Mouse (Mus musculus): ENCODE measurements at regions not wholly inside any gene's neighbourhood (a gene's known extent, or its start where the extent isn't known, plus 50 kb on each side); places are given as distances from the start of the nearest gene placed in this dataset.

DNA sequence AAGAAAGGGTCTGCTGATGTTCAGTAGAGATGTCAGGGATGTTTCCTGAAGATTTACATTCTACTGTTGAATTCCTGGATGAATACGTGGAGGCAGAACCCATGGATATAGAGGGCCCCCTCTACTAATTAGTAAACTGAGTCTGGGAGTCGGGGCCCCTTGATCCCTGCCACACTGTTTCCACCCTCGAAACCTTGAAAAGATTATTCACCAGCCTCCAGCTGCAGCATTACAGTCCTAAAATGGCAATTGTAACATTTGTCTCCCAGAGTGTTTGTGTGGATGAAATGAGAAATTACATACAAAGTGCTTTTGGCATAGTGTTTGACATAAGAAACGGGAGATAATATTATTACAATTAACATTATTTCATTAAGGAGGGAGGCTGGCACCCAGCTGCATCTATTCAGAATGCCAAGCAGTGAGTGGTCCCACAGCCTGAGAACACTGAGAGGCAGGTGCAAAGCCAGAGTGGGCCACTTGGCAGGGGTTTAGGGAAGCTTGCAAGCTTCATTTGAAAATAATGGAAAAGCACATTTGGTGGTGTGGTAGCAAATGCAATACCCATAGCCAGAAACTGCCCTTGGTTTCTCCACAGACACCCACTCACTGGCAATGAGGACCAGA lies 2490.9 kb upstream of the 5930422O12Rik start:
- 78% methylated on average over 4 of the region's 4 CpGs for WGBS
- H3K4me3 ChIP-seq: no peak overlapping the region
- no peaks in the 10 kb centered on the region for H3K79me2 ChIP-seq (replicated peaks; ENCODE audit: control insufficient read depth, insufficient read depth, low read length)
- no peaks in the 10 kb centered on the region for H3K4me1 ChIP-seq (ENCODE audit: control insufficient read depth, insufficient read depth, low read length)
- H3K36me3 ChIP-seq (ENCODE audit: control insufficient read depth, insufficient read depth, low read length): no peaks in the 10 kb centered on the region
- TF ChIP-seq EP300 (IDR thresholded peaks at IDR 0.05; ENCODE audit: insufficient read depth, low read depth, low read length): no peak
- no peak for TF ChIP-seq CTCF (IDR thresholded peaks at IDR 0.05)
- TF ChIP-seq POLR2A (IDR thresholded peaks at IDR 0.05; ENCODE audit: insufficient read depth, low read depth, low read length): no peak
- H3K9ac ChIP-seq (ENCODE audit: low read depth, low read length): no peak overlapping the region
- no peak overlapping the region for H3K27ac ChIP-seq
- intact Hi-C loops (cut with DNase I): no loop called here
- H3K27me3 ChIP-seq (ENCODE audit: control insufficient read depth, insufficient read depth, low read length): no peaks in the 10 kb centered on the region
- no peak for DNase-seq

DNA sequence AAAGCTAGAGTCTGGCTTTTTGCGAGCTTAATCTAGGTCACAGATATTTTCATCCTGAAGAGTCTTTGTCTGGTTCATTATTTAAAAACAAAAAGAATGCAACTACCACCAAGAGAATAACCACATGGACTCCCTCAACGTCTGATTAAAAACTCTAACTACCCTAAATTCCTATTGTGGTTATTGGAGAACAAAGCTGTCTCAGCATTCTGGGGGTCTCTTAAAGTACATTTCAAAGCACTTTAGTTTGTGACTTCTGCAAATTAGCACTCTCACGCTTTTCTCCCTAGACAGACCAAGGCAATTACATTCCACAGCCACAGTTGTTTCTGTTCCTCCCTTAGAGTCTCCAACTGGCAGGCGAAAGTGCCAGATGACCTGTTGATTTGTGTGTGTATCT lies 2487.6 kb upstream of the 5930422O12Rik start:
- 28% methylated on average over 4 of the region's 4 CpGs for WGBS
- no peak overlapping the region for H3K9ac ChIP-seq (ENCODE audit: low read depth, low read length)

DNA sequence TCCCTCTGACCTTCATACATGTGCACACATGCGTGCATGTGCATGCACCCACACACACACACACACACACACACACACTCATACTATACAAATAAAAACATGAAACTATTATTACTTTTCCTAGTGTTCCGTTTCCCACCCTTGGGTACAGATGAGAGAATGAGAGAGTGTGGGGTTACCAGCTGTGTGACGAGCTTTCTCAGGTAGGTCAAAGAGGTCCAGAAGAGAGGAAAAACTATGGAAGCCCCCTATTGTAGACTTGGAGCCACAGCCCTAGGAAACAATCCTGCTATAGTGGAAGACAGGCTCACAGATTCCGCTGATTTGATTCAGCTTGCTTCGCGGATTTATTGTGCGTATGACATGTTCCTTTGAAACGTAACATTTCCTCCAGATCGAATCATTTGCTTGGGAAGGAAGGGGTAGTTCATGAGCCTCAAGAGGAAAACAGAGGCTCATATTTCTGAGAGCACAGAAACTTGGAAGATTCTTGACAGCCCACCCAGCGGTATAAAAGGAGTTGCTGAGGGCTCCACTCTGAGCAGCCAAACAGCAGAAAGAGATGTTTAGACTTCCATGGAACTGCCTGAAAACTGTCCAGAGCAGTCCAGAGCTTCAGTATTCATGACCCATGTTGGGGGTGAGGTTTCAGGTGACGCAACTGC lies 2486.9 kb upstream of the 5930422O12Rik start:
- WGBS: 79% methylated on average over 11 of the region's 11 CpGs
- Histone ChIP-seq H3K27ac (no peak overlapping the region), H3K4me3 (no peak overlapping the region), H3K36me3 (ENCODE audit: control insufficient read depth, insufficient read depth, low read length) (no peaks in the 10 kb centered on the region), H3K9ac (ENCODE audit: low read depth, low read length) (no peak overlapping the region), H3K4me1 (ENCODE audit: control insufficient read depth, insufficient read depth, low read length) (no peaks in the 10 kb centered on the region), H3K27me3 (ENCODE audit: control insufficient read depth, insufficient read depth, low read length) (no peaks in the 10 kb centered on the region), H3K79me2 (replicated peaks; ENCODE audit: control insufficient read depth, insufficient read depth, low read length) (no peaks in the 10 kb centered on the region)
- TF ChIP-seq CTCF (IDR thresholded peaks at IDR 0.05) (no peak), EP300 (IDR thresholded peaks at IDR 0.05; ENCODE audit: insufficient read depth, low read depth, low read length) (no peak), POLR2A (IDR thresholded peaks at IDR 0.05; ENCODE audit: insufficient read depth, low read depth, low read length) (no peak)
- intact Hi-C loops (cut with DNase I): no loop called here
- no peak for DNase-seq

More for the DNA sequence above, 2487.6 kb upstream of the 5930422O12Rik start:
- Histone ChIP-seq H3K4me1 (ENCODE audit: control insufficient read depth, insufficient read depth, low read length) (no peaks in the 10 kb centered on the region), H3K36me3 (ENCODE audit: control insufficient read depth, insufficient read depth, low read length) (no peaks in the 10 kb centered on the region), H3K4me3 (no peak overlapping the region), H3K27ac (no peak overlapping the region), H3K27me3 (ENCODE audit: control insufficient read depth, insufficient read depth, low read length) (no peaks in the 10 kb centered on the region), H3K79me2 (replicated peaks; ENCODE audit: control insufficient read depth, insufficient read depth, low read length) (no peaks in the 10 kb centered on the region)
- no peak for DNase-seq
- TF ChIP-seq EP300 (IDR thresholded peaks at IDR 0.05; ENCODE audit: insufficient read depth, low read depth, low read length): no peak
- no peak for TF ChIP-seq CTCF (IDR thresholded peaks at IDR 0.05)
- no peak for TF ChIP-seq POLR2A (IDR thresholded peaks at IDR 0.05; ENCODE audit: insufficient read depth, low read depth, low read length)
- intact Hi-C loops (cut with DNase I): no loop called here

DNA sequence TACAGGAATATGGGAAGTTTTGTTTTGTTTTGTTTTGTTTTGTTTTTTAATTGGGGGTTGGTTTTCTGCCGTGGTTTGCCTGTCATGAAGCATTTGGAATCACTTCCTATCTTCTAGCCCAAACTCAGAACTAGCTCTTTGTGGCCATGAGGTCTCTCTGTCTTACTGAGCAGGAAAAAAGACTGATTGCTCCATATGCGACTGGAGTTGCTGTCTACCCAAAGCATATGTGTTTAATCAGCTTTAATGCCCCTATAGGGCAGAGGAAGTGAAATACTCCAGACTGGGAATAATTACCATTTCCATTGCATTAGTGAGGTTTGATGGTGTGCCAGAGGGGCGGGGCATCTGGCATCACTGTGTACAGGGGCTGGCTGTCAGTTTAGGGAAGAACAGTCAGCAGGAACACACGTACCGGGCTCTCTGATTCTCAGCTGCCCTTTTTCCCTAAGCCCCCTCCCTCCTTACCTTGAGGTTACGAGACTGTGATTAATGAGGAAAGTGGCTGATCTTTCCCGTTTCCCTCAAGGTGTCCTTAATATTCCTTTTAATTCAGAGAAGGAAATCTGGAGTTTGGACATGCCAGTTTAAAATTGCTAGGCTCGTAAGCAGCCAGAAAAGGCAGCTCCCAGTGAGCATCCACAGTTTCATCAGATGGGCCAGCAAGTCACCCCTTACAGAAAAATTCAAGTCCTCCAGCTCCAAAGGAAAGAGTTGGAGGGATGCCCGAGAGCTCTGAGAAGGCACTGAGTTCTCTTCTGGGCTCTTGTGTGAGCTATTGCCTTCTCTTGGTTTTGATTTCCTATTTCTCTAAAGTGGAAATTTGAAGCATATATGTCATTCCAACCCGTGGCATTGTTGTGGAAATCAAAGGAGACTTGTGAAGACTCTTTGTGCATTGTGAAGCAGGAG lies 2482.1 kb upstream of the 5930422O12Rik start:
- intact Hi-C loops (cut with DNase I): no loop called here
- no peak overlapping the region for H3K4me3 ChIP-seq
- no peaks in the 10 kb centered on the region for H3K79me2 ChIP-seq (replicated peaks; ENCODE audit: control insufficient read depth, insufficient read depth, low read length)
- no peaks in the 10 kb centered on the region for H3K27me3 ChIP-seq (ENCODE audit: control insufficient read depth, insufficient read depth, low read length)
- TF ChIP-seq POLR2A (IDR thresholded peaks at IDR 0.05; ENCODE audit: insufficient read depth, low read depth, low read length): no peak
- no peak for TF ChIP-seq CTCF (IDR thresholded peaks at IDR 0.05)
- TF ChIP-seq EP300 (IDR thresholded peaks at IDR 0.05; ENCODE audit: insufficient read depth, low read depth, low read length): no peak
- no peak overlapping the region for H3K9ac ChIP-seq (ENCODE audit: low read depth, low read length)
- no peak for DNase-seq
- no peaks in the 10 kb centered on the region for H3K4me1 ChIP-seq (ENCODE audit: control insufficient read depth, insufficient read depth, low read length)
- no peaks in the 10 kb centered on the region for H3K36me3 ChIP-seq (ENCODE audit: control insufficient read depth, insufficient read depth, low read length)
- H3K27ac ChIP-seq: no peak overlapping the region
- WGBS: 71% methylated on average over 10 of the region's 10 CpGs

DNA sequence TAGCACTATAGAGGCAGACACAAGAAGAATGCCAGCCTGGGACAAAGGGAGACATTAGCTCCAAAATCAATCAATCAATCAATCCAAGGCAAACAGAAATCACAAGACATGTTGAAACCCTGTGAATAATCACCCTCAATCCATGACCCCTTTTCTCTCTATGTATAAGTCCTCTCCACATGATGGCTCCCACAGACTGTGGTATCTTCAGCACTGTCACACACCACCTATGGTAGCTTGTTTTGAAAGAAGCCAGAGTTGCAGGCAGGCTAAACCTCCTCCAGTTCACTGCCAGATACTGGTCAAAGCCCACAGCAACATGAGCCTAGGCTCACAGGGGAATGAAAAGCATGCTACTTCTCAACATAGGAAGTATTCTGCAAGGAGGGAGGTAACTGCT lies 2475.7 kb upstream of the 5930422O12Rik start:
- H3K36me3 ChIP-seq (ENCODE audit: control insufficient read depth, insufficient read depth, low read length): no peaks in the 10 kb centered on the region
- H3K4me3 ChIP-seq: no peak overlapping the region
- no peak overlapping the region for H3K27ac ChIP-seq
- H3K4me1 ChIP-seq (ENCODE audit: control insufficient read depth, insufficient read depth, low read length): no peaks in the 10 kb centered on the region
- H3K9ac ChIP-seq (ENCODE audit: low read depth, low read length): no peak overlapping the region
- H3K27me3 ChIP-seq (ENCODE audit: control insufficient read depth, insufficient read depth, low read length): no peaks in the 10 kb centered on the region
- TF ChIP-seq CTCF (IDR thresholded peaks at IDR 0.05): no peak
- TF ChIP-seq POLR2A (IDR thresholded peaks at IDR 0.05; ENCODE audit: insufficient read depth, low read depth, low read length): no peak
- no peak for TF ChIP-seq EP300 (IDR thresholded peaks at IDR 0.05; ENCODE audit: insufficient read depth, low read depth, low read length)
- intact Hi-C loops (cut with DNase I): no loop called here
- no peaks in the 10 kb centered on the region for H3K79me2 ChIP-seq (replicated peaks; ENCODE audit: control insufficient read depth, insufficient read depth, low read length)
- no peak for DNase-seq
